Mouse (Mus musculus) liver, postnatal 0 days (tissue): ENCODE results near the gene Suclg2.

Experiments used
- CTCF ChIP-seq: sonication (generic); IDR thresholded peaks from 2 replicates; pipeline ENCODE4 v1.5.1; 2016; ENCODE audit warnings: antibody characterized with exemption, low read depth
- EP300 ChIP-seq: IDR thresholded peaks from 2 replicates; pipeline ENCODE4 v1.6.1; 2016; ENCODE audit warnings: antibody characterized with exemption, low read depth, mild to moderate bottlenecking

GRCm38 (mm10) chr6:95511689-95512088 lies 206.9 kb downstream of the Suclg2 start:
- no peak for TF ChIP-seq CTCF
- TF ChIP-seq EP300, result no peak
